Mouse (Mus musculus) thymus, postnatal 14 days (tissue): Measurements from ENCODE around the gene Olfr1048.
"Not testable (repeated sequence)": the region's sequence is repeated elsewhere in the genome, so short reads cannot be mapped to it uniquely, and the experiment has no call there.

ENCODE experiments used
- DNase-seq: peaks from one replicate; pipeline ENCODE4 v3.0.0; 2021

The Olfr1048 gene

GRCm38 (mm10) chr2:86240189-86240588 lies at the start of gene Olfr1048:
TSS of gene Olfr1048 (minus strand) at chr2:86240289.
- DNase-seq, result no peak

GRCm38 (mm10) chr2:86278988-86279387 lies 38.9 kb upstream of the Olfr1048 start, which contains the start of gene Olfr1051:
TSS of gene Olfr1051 (minus strand) at chr2:86279088.
- DNase-seq, result not testable (repeated sequence)

GRCm38 (mm10) chr2:86258228-86258627 lies 18.1 kb upstream of the Olfr1048 start, which contains the start of gene Olfr1049:
TSS of gene Olfr1049 (minus strand) at chr2:86258328.
- not testable (repeated sequence) for DNase-seq

GRCm38 (mm10) chr2:86231301-86231700 lies 8.8 kb downstream of the Olfr1048 start, which contains the start of gene Olfr1047:
TSS of gene Olfr1047 (minus strand) at chr2:86231401.
- no peak for DNase-seq

- no peak for DNase-seq
Measured at GRCm38 (mm10) chr2:86219214-86219613, 20.9 kb downstream of the Olfr1048 start, which contains the start of gene Olfr1046. TSS of gene Olfr1046 (minus strand) at chr2:86219314.

GRCm38 (mm10) chr2:86202909-86203308 lies 37.2 kb downstream of the Olfr1048 start, which contains the start of gene Olfr1045:
TSS of gene Olfr1045 (minus strand) at chr2:86203009.
- no peak for DNase-seq

GRCm38 (mm10) chr2:86195863-86196262 lies 44.2 kb downstream of the Olfr1048 start:
- DNase-seq, result no peak

- no peak for DNase-seq
Measured at GRCm38 (mm10) chr2:86185583-86185982, 54.5 kb downstream of the Olfr1048 start, which contains the start of gene Olfr52. TSS of gene Olfr52 (minus strand) at chr2:86185683.
